Mouse (Mus musculus) intestine, embryonic 16.5 days (tissue): ENCODE measurements at regions not wholly inside any gene's neighbourhood (a gene's known extent, or its start where the extent isn't known, plus 50 kb on each side); places are given as distances from the start of the nearest gene placed in this dataset.

ENCODE experiments used
- ATAC-seq: fragments of 200-750 bp; cut with Nextera tagmentation; 2 replicates; pipeline ENCODE4 v1.8.0; 2017; ENCODE audit warnings: moderate TSS enrichment, moderate library complexity
- H3K27ac ChIP-seq: fragments of 300-500 bp; sonication (generic); 2 replicates; pipeline ENCODE4 v1.5.1; 2014; ENCODE audit warnings: mild to moderate bottlenecking, low read length
- H3K27me3 ChIP-seq: fragments of 300-500 bp; sonication (generic); replicated peaks from 2 replicates; pipeline ENCODE4 v1.6.1; 2014; ENCODE audit warnings: low read length, control low read depth, mixed read lengths; ENCODE audit not compliant: control insufficient read depth, insufficient read depth
- H3K36me3 ChIP-seq: fragments of 300-500 bp; sonication (generic); 2 replicates; pipeline ENCODE4 v1.6.1; 2014; ENCODE audit warnings: low read length, control low read depth; ENCODE audit not compliant: control insufficient read depth, insufficient read depth
- H3K4me1 ChIP-seq: fragments of 300-500 bp; sonication (generic); 2 replicates; pipeline ENCODE4 v1.6.1; 2014; ENCODE audit warnings: low read length, control low read depth, mixed read lengths; ENCODE audit not compliant: control insufficient read depth, insufficient read depth
- H3K4me2 ChIP-seq: fragments of 300-500 bp; sonication (generic); 2 replicates; pipeline ENCODE4 v1.6.1; 2014; ENCODE audit warnings: low read depth, low read length, control low read depth
- H3K4me3 ChIP-seq: fragments of 300-500 bp; sonication (generic); 2 replicates; pipeline ENCODE4 v1.5.1; 2014; ENCODE audit warnings: mild to moderate bottlenecking, low read length
- H3K9ac ChIP-seq: fragments of 300-500 bp; sonication (generic); 2 replicates; pipeline ENCODE4 v1.6.1; 2014; ENCODE audit warnings: low read depth, low read length
- H3K9me3 ChIP-seq: fragments of 300-500 bp; sonication (generic); 2 replicates; pipeline ENCODE4 v1.6.1; 2016; ENCODE audit warnings: low read length, control low read depth; ENCODE audit not compliant: control insufficient read depth
- WGBS: fragments of 180-500 bp; shearing (Covaris S2); extraction: QIAGEN DNeasy Blood & Tissue Kit; methylation state at CpG from one replicate; pipeline ENCODE4 v1.1.7; 2014; 5-methylcytosine and 5-hydroxymethylcytosine counted together

- H3K9ac ChIP-seq: no peak overlapping the region
- 30% methylated on average over 5 of the region's 5 CpGs for WGBS
- ATAC-seq: no peak
- no peaks in the 10 kb centered on the region for H3K27me3 ChIP-seq
- H3K4me3 ChIP-seq: no peak overlapping the region
- H3K36me3 ChIP-seq: no peaks in the 10 kb centered on the region
- peaks cover 19% of the 10 kb centered on the region for H3K4me1 ChIP-seq
- no peak overlapping the region for H3K4me2 ChIP-seq
- H3K27ac ChIP-seq: no peak overlapping the region
- no peaks in the 10 kb centered on the region for H3K9me3 ChIP-seq
Observed at GRCm38 (mm10) chr17:47176328-47176727, 166.0 kb upstream of the Ubr2 start.

GRCm38 (mm10) chr17:47174748-47175215 lies 164.4 kb upstream of the Ubr2 start:
- Histone ChIP-seq H3K9me3 (no peaks in the 10 kb centered on the region), H3K27ac (peak overlapping the region; percentile 65)

GRCm38 (mm10) chr17:47171801-47172200 lies 161.4 kb upstream of the Ubr2 start:
- 87% methylated on average over 5 of the region's 5 CpGs for WGBS
- Histone ChIP-seq H3K36me3 (no peaks in the 10 kb centered on the region), H3K4me3 (no peak overlapping the region), H3K9me3 (no peaks in the 10 kb centered on the region), H3K27ac (no peak overlapping the region), H3K4me2 (no peak overlapping the region), H3K4me1 (peaks cover 29% of the 10 kb centered on the region), H3K9ac (no peak overlapping the region), H3K27me3 (no peaks in the 10 kb centered on the region)
- no peak for ATAC-seq

More at GRCm38 (mm10) chr17:47174748-47175215, 164.4 kb upstream of the Ubr2 start:
- Histone ChIP-seq H3K4me3 (peak overlapping the region; percentile 30), H3K36me3 (no peaks in the 10 kb centered on the region), H3K4me1 (peaks cover 19% of the 10 kb centered on the region), H3K9ac (peak overlapping the region; percentile 34; the same call in 1 of the 2 replicates), H3K4me2 (peak overlapping the region; percentile 23), H3K27me3 (no peaks in the 10 kb centered on the region)
- WGBS: 30% methylated on average over 12 of the region's 12 CpGs
- ATAC-seq: peak; percentile 90

GRCm38 (mm10) chr17:47170978-47171593 lies 160.7 kb upstream of the Ubr2 start:
- no peak overlapping the region for H3K4me2 ChIP-seq
- WGBS: 91% methylated on average over 13 of the region's 13 CpGs
- no peak for ATAC-seq
- H3K27ac ChIP-seq: no peak overlapping the region
- no peak overlapping the region for H3K4me3 ChIP-seq
- H3K36me3 ChIP-seq: no peaks in the 10 kb centered on the region
- H3K4me1 ChIP-seq: peaks cover 27% of the 10 kb centered on the region
- H3K9me3 ChIP-seq: no peaks in the 10 kb centered on the region
- no peaks in the 10 kb centered on the region for H3K27me3 ChIP-seq
- no peak overlapping the region for H3K9ac ChIP-seq

- no peaks in the 10 kb centered on the region for H3K27me3 ChIP-seq
- ATAC-seq: peak; percentile 91
- no peak overlapping the region for H3K27ac ChIP-seq
- peaks cover 18% of the 10 kb centered on the region for H3K4me1 ChIP-seq
- no peak overlapping the region for H3K9ac ChIP-seq
- no peaks in the 10 kb centered on the region for H3K36me3 ChIP-seq
- H3K9me3 ChIP-seq: no peaks in the 10 kb centered on the region
- WGBS: 36% methylated on average over 8 of the region's 8 CpGs
- H3K4me2 ChIP-seq: 0 out of 2 replicates have a peak overlapping the region, but pooled peaks have one; percentile 6
- H3K4me3 ChIP-seq: no peak overlapping the region
Observed at GRCm38 (mm10) chr17:47168105-47168504, 157.7 kb upstream of the Ubr2 start.

GRCm38 (mm10) chr17:47163677-47164340 lies 153.5 kb upstream of the Ubr2 start:
- H3K4me1 ChIP-seq: peaks cover 16% of the 10 kb centered on the region
- no peaks in the 10 kb centered on the region for H3K36me3 ChIP-seq
- WGBS: 77% methylated on average over 6 of the region's 10 CpGs
- no peak overlapping the region for H3K27ac ChIP-seq
- ATAC-seq: no peak
- H3K4me2 ChIP-seq: no peak overlapping the region
- H3K27me3 ChIP-seq: no peaks in the 10 kb centered on the region
- no peak overlapping the region for H3K9ac ChIP-seq
- no peaks in the 10 kb centered on the region for H3K9me3 ChIP-seq
- H3K4me3 ChIP-seq: no peak overlapping the region

- H3K9me3 ChIP-seq: no peaks in the 10 kb centered on the region
- peaks cover 5% of the 10 kb centered on the region; the same call in 1 of the 2 replicates for H3K4me1 ChIP-seq
- H3K27me3 ChIP-seq: no peaks in the 10 kb centered on the region
- H3K36me3 ChIP-seq: no peaks in the 10 kb centered on the region
- no peak for ATAC-seq
- no peak overlapping the region for H3K9ac ChIP-seq
- H3K4me3 ChIP-seq: no peak overlapping the region
- H3K4me2 ChIP-seq: no peak overlapping the region
- WGBS: 79% methylated on average over 2 of the region's 2 CpGs
- no peak overlapping the region for H3K27ac ChIP-seq
Observed at GRCm38 (mm10) chr17:47162459-47162858, 152.1 kb upstream of the Ubr2 start.

- H3K9ac ChIP-seq: no peak overlapping the region
- H3K27me3 ChIP-seq: no peaks in the 10 kb centered on the region
- no peaks in the 10 kb centered on the region for H3K36me3 ChIP-seq
- H3K27ac ChIP-seq: no peak overlapping the region
- WGBS: 82% methylated on average over 11 of the region's 11 CpGs
- peaks cover 13% of the 10 kb centered on the region for H3K4me1 ChIP-seq
- no peak overlapping the region for H3K4me3 ChIP-seq
- no peaks in the 10 kb centered on the region for H3K9me3 ChIP-seq
- no peak for ATAC-seq
- H3K4me2 ChIP-seq: no peak overlapping the region
Observed at GRCm38 (mm10) chr17:47156237-47156636, 145.9 kb upstream of the Ubr2 start.

GRCm38 (mm10) chr17:47151557-47152278 lies 141.4 kb upstream of the Ubr2 start:
- Histone ChIP-seq H3K27me3 (no peaks in the 10 kb centered on the region), H3K9ac (peak overlapping the region; percentile 53), H3K36me3 (no peaks in the 10 kb centered on the region), H3K27ac (peak overlapping the region; percentile 14; the same call in 1 of the 2 replicates), H3K9me3 (no peaks in the 10 kb centered on the region), H3K4me2 (peak overlapping the region; percentile 57), H3K4me3 (peak overlapping the region; percentile 42), H3K4me1 (peaks cover 23% of the 10 kb centered on the region)
- ATAC-seq: peak; percentile 49
- 24% methylated on average over 20 of the region's 20 CpGs for WGBS
